Mouse (Mus musculus): Measurements from ENCODE around the gene Gtf2h4. TPM values are rescaled to one million over a fixed set of nuclear protein-coding genes. Genes with fewer than 3 reads are reported as not detected.

Gtf2h4 gene
- polyA plus RNA-seq, 1 experiment, result 30.3 TPM

GRCm38 (mm10) chr17:35649429-35649828, 24.1 kb downstream of the Gtf2h4 start:
- DNase-seq (ENCODE audit: low read depth, low spot score), result no peak
- 29% methylated on average over 2 of the region's 2 CpGs for WGBS

GRCm38 (mm10) chr17:35643609-35644236, 29.8 kb downstream of the Gtf2h4 start, which contains the start of gene Mucl3:
Mucl3 (minus strand) TSS chr17:35643695.
- 39% methylated on average over 13 of the region's 13 CpGs for WGBS
- no peak for DNase-seq (ENCODE audit: low read depth, low spot score)

GRCm38 (mm10) chr17:35639352-35639751, 34.2 kb downstream of the Gtf2h4 start:
- no peak for DNase-seq (ENCODE audit: low read depth, low spot score)
- WGBS, result 55% methylated on average over 6 of the region's 6 CpGs

- WGBS, result 29% methylated on average over 14 of the region's 14 CpGs
- DNase-seq (ENCODE audit: low read depth, low spot score), result no peak
These were observed 34.9 kb downstream of the Gtf2h4 start for GRCm38 (mm10) chr17:35638475-35639190.

GRCm38 (mm10) chr17:35636363-35636762, 37.2 kb downstream of the Gtf2h4 start:
- WGBS, result 36% methylated on average over 5 of the region's 5 CpGs
- no peak for DNase-seq (ENCODE audit: low read depth, low spot score)

- WGBS, result 1% methylated on average over 15 of the region's 15 CpGs
- no peak for DNase-seq (ENCODE audit: low read depth, low spot score)
These were observed 37.8 kb downstream of the Gtf2h4 start for GRCm38 (mm10) chr17:35635699-35636111.

- 85% methylated on average over 3 of the region's 3 CpGs for WGBS
- DNase-seq (ENCODE audit: low read depth, low spot score), result no peak
These were observed 38.3 kb downstream of the Gtf2h4 start for GRCm38 (mm10) chr17:35635202-35635601.

GRCm38 (mm10) chr17:35633992-35634391, 39.5 kb downstream of the Gtf2h4 start:
- DNase-seq (ENCODE audit: low read depth, low spot score), result no peak
- 11% methylated on average over 1 of the region's 1 CpGs for WGBS

GRCm38 (mm10) chr17:35626537-35626936, 47.0 kb downstream of the Gtf2h4 start, which contains the start of gene Gm9573:
Gm9573 (minus strand) TSS chr17:35626637.
- 67% methylated on average over 7 of the region's 7 CpGs for WGBS

More at GRCm38 (mm10) chr17:35626537-35626936, 47.0 kb downstream of the Gtf2h4 start, which contains the start of gene Gm9573:
- no peak for DNase-seq (ENCODE audit: low read depth, low spot score)

Other genes with a start within 250 kb of the Gtf2h4 start
- 52.5 and 53.5 TPM in 2 replicates for gene H2-Q6, start 248.9 kb downstream of the Gtf2h4 start, polyA plus RNA-seq (2012; rRNA removed)
- 127 and 155 TPM in 2 replicates for gene H2-Q7, start 234.6 kb downstream of the Gtf2h4 start, polyA plus RNA-seq (2012; rRNA removed)
- 7.5 and 13.8 TPM in 2 replicates for gene H2-Q10, start 203.7 kb downstream of the Gtf2h4 start, polyA plus RNA-seq (2012; rRNA removed)
- gene Pou5f1, start 167.7 kb downstream of the Gtf2h4 start, polyA plus RNA-seq (2012; rRNA removed), result not detected in 2 replicates
- gene Tcf19, start 156.9 kb downstream of the Gtf2h4 start, polyA plus RNA-seq (2012; rRNA removed), result 19.7 and 20.3 TPM in 2 replicates
- gene Cchcr1, start 156.6 kb downstream of the Gtf2h4 start, polyA plus RNA-seq (2012; rRNA removed), result 6.5 and 6.9 TPM in 2 replicates
- gene Psors1c2, start 140.5 kb downstream of the Gtf2h4 start, polyA plus RNA-seq (2012; rRNA removed), result 0.19 and 0.43 TPM in 2 replicates
- 1.2 and 1.4 TPM in 2 replicates for gene Cdsn, start 121.6 kb downstream of the Gtf2h4 start, polyA plus RNA-seq (2012; rRNA removed)
- not detected in 2 replicates for gene 2300002M23Rik, start 106.3 kb downstream of the Gtf2h4 start, polyA plus RNA-seq (2012; rRNA removed)
- gene Sfta2, start 72.2 kb downstream of the Gtf2h4 start, polyA plus RNA-seq (2012; rRNA removed), result not detected in 2 replicates
- gene Gm9573, start 47.1 kb downstream of the Gtf2h4 start, polyA plus RNA-seq (2012; rRNA removed), result not detected in 2 replicates
- 0.26 TPM in 1 of 2 replicates, not detected in the other for gene Mucl3, start 30.0 kb downstream of the Gtf2h4 start, polyA plus RNA-seq (2012; rRNA removed)
- gene Vars2, start 6.1 kb downstream of the Gtf2h4 start, polyA plus RNA-seq (2012; rRNA removed), result 20.3 and 25.1 TPM in 2 replicates
- gene Ddr1, start 30.9 kb upstream of the Gtf2h4 start, polyA plus RNA-seq (2012; rRNA removed), result 39.0 and 48.9 TPM in 2 replicates
- gene Ier3, start 147.9 kb upstream of the Gtf2h4 start, polyA plus RNA-seq (2012; rRNA removed), result 11.4 and 11.6 TPM in 2 replicates
- gene Flot1, start 149.5 kb upstream of the Gtf2h4 start, polyA plus RNA-seq (2012; rRNA removed), result 43.1 and 54.2 TPM in 2 replicates
- 271 and 306 TPM in 2 replicates for gene Tubb5, start 164.6 kb upstream of the Gtf2h4 start, polyA plus RNA-seq (2012; rRNA removed)
- gene Mdc1, start 167.8 kb upstream of the Gtf2h4 start, polyA plus RNA-seq (2012; rRNA removed), result 4.8 and 7.8 TPM in 2 replicates
- 24.8 and 27.0 TPM in 2 replicates for gene Nrm, start 187.6 kb upstream of the Gtf2h4 start, polyA plus RNA-seq (2012; rRNA removed)
- gene Ppp1r18, start 191.9 kb upstream of the Gtf2h4 start, polyA plus RNA-seq (2012; rRNA removed), result 26.7 and 27.5 TPM in 2 replicates
- gene Dhx16, start 206.1 kb upstream of the Gtf2h4 start, polyA plus RNA-seq (2012; rRNA removed), result 67.2 and 82.6 TPM in 2 replicates
- 76.6 and 84.9 TPM in 2 replicates for gene 2310061I04Rik, start 223.7 kb upstream of the Gtf2h4 start, polyA plus RNA-seq (2012; rRNA removed)
- gene Atat1, start 236.3 kb upstream of the Gtf2h4 start, polyA plus RNA-seq (2012; rRNA removed), result 20.0 and 45.4 TPM in 2 replicates
- gene Mrps18b, start 242.7 kb upstream of the Gtf2h4 start, polyA plus RNA-seq (2012; rRNA removed), result 111 and 131 TPM in 2 replicates
- gene Ppp1r10, start 242.7 kb upstream of the Gtf2h4 start, polyA plus RNA-seq (2012; rRNA removed), result 28.7 and 36.9 TPM in 2 replicates

Measured in large intestine, adult 2 months (tissue).